Mouse (Mus musculus) heart, postnatal 0 days (tissue): Measurements from ENCODE around the gene Caskin2. TPM values are rescaled to one million over a fixed set of nuclear protein-coding genes. Genes with fewer than 3 reads are reported as not detected.
A peak's percentile ranks its signal among the peaks of the same experiment; 100 is the strongest.

Source experiments
- ATAC-seq: fragments of 200-750 bp; cut with Nextera tagmentation; 2 replicates; pipeline ENCODE4 v1.8.0; 2017; ENCODE audit warnings: low read depth, moderate number of reproducible peaks, moderate library complexity; ENCODE audit not compliant: insufficient read depth
- DNase-seq: peaks from one replicate; pipeline ENCODE4 v3.0.0-alpha.2; 2016; ENCODE audit warnings: low spot score
- H3K27ac ChIP-seq: fragments of 300-500 bp; sonication (generic); 2 replicates; pipeline ENCODE4 v1.5.1; 2014; ENCODE audit warnings: low read depth, mild to moderate bottlenecking
- H3K27me3 ChIP-seq: fragments of 300-500 bp; sonication (generic); 2 replicates; pipeline ENCODE4 v1.6.1; 2014; ENCODE audit warnings: low read length, mixed read lengths; ENCODE audit not compliant: control insufficient read depth, insufficient read depth
- H3K36me3 ChIP-seq: fragments of 300-500 bp; sonication (generic); replicated peaks from 2 replicates; pipeline ENCODE4 v1.6.1; 2014; ENCODE audit warnings: low read length, mixed read lengths; ENCODE audit not compliant: control insufficient read depth, insufficient read depth
- H3K4me1 ChIP-seq: fragments of 300-500 bp; sonication (generic); 2 replicates; pipeline ENCODE4 v1.6.1; 2014; ENCODE audit warnings: antibody characterized with exemption; ENCODE audit not compliant: control insufficient read depth, insufficient read depth
- H3K4me2 ChIP-seq: fragments of 300-500 bp; sonication (generic); 2 replicates; pipeline ENCODE4 v1.6.1; 2014; ENCODE audit warnings: low read depth, mild to moderate bottlenecking, low read length, moderate library complexity
- H3K4me3 ChIP-seq: fragments of 300-500 bp; sonication (generic); 2 replicates; pipeline ENCODE4 v1.5.1; 2014; ENCODE audit warnings: low read depth, low read length
- H3K9ac ChIP-seq: fragments of 300-500 bp; sonication (generic); replicated peaks from 2 replicates; pipeline ENCODE4 v1.6.1; 2014; ENCODE audit warnings: low read depth, low read length, mixed read lengths
- H3K9me3 ChIP-seq: fragments of 300-500 bp; sonication (generic); replicated peaks from 2 replicates; pipeline ENCODE4 v1.6.1; 2016; ENCODE audit warnings: low read length; ENCODE audit not compliant: control insufficient read depth
- CTCF ChIP-seq: IDR thresholded peaks from 2 replicates; pipeline ENCODE4 v1.5.1; 2016; ENCODE audit warnings: antibody characterized with exemption, control low read depth, low read depth
- EP300 ChIP-seq: IDR thresholded peaks from 2 replicates; pipeline ENCODE4 v1.6.1; 2016; ENCODE audit warnings: antibody characterized with exemption, low read depth
- WGBS: fragments of 180-500 bp; shearing (Covaris S2); extraction: QIAGEN DNeasy Blood & Tissue Kit; methylation state at CpG from one replicate; pipeline ENCODE4 v1.1.7; 2014; 5-methylcytosine and 5-hydroxymethylcytosine counted together
- polyA plus RNA-seq: library from polyadenylated mRNA; unstranded; fragments of >200 nt; fragmentation: Nextera tagmentation; extraction: Ambion mirVana; gene quantifications from 2 replicates; pipeline ENCODE4 v1.2.1, GENCODE M21; 2015
- total RNA-seq: library from RNA; depleted of rRNA; stranded (reverse); fragments of >200 nt; gene quantifications from 2 replicates; pipeline ENCODE4 v1.2.3, GENCODE M21; 2014; ENCODE audit warnings: low replicate concordance

The Caskin2 gene
- total and polyA plus RNA-seq, 2 experiments from 2014 or later = 14.2 to 62.1 TPM

DNA sequence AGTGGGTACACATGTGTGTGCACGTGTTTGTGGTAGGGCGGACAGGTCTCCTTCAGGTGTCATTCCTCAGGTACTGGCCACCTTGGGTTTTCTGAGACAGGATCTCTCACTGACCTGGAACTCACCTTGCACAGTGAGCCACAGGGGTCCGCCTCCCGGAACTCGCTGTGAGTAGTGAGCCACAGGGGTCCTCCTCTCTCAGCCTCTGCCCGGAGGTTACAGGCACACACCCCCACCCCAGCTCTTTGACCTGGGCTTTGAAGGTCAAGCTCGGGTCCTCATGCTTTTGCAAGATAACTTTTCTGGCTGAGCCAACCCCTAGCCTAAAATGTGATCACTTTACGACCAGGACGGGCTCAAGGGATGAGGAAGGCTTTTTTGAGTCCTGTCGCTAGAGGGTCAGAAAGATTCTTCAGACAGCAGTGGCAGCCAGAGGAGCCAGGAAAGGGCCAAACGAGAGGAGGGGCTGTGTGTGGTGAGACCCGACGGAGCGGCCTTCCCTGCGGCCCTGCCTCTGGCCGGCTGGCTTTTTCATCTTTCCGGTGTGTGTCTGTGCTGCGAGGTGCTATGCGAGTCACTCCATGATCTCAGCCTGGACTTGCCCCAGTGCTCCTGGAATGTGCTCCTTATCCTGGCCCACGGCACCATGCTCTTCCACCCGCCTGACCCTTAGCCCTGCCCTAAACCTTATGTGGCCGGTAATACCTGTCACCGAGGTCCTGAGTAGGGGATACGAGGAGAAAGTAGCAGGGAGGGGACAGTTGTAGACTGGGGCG is 17.3 kb upstream of the Caskin2 start:
- WGBS = 37% methylated on average over 25 of the region's 25 CpGs
- TF ChIP-seq CTCF = no peak
- no peak for TF ChIP-seq EP300
- Histone ChIP-seq H3K36me3 (no peaks in the 10 kb centered on the region), H3K9me3 (no peaks in the 10 kb centered on the region), H3K4me3 (no peak overlapping the region), H3K9ac (no peak overlapping the region), H3K4me1 (peaks cover 44% of the 10 kb centered on the region), H3K27me3 (no peaks in the 10 kb centered on the region), H3K4me2 (no peak overlapping the region), H3K27ac (no peak overlapping the region)
- DNase-seq (no peak), ATAC-seq (peak; percentile 3; the same call in 1 of the 2 replicates)

DNA sequence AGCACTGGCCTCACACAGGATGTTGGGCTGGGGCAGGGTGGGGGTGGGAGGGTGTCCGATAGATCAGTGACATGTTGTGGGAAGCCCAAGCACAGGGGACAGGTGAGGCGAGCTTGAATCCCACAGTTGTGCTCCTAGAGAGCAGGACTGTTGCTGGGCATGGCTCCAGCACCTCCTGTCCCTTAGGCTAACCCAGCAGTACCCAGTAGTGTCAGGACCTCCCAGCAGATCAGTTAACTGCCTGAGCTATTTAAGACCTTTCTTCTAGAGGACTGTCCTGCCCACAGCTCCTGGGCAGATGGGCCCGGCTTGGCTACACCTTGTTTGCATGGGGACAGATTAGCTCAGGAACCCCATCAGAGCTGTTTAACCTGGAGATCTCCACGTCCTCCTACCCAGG is 15.6 kb upstream of the Caskin2 start:
- no peaks in the 10 kb centered on the region for H3K9me3 ChIP-seq
- ATAC-seq (no peak), DNase-seq (no peak)
- no peak overlapping the region for H3K4me2 ChIP-seq
- H3K27ac ChIP-seq = no peak overlapping the region
- no peak overlapping the region for H3K9ac ChIP-seq
- 62% methylated on average over 4 of the region's 4 CpGs for WGBS
- peaks cover 50% of the 10 kb centered on the region for H3K4me1 ChIP-seq
- H3K36me3 ChIP-seq = no peaks in the 10 kb centered on the region
- no peak overlapping the region for H3K4me3 ChIP-seq
- H3K27me3 ChIP-seq = no peaks in the 10 kb centered on the region
- TF ChIP-seq EP300 (no peak), CTCF (no peak)

DNA sequence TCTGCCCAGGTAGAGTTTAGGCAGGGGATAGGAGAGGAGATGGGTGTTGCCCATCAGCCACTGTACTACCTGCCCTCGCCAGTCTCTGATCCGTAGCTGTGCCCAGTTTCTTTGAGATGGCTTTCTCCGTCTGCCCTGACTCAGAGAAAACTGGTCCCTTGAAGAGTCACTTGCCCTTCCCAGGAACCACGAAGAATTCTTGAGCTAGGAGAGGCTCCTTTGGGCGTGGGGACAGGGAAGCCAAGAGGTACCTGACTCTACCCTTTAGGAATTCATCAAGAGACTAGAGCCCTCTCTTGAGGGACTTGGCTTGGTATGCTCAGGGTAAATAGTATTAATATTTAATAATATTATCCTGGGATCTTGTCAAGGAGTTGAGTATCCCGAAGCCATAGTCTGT is 14.2 kb upstream of the Caskin2 start:
- ATAC-seq = no peak
- Histone ChIP-seq H3K9me3 (no peaks in the 10 kb centered on the region), H3K27ac (no peak overlapping the region), H3K4me2 (no peak overlapping the region), H3K27me3 (no peaks in the 10 kb centered on the region), H3K4me1 (peaks cover 37% of the 10 kb centered on the region), H3K36me3 (peaks cover 2% of the 10 kb centered on the region), H3K9ac (no peak overlapping the region), H3K4me3 (no peak overlapping the region)
- TF ChIP-seq EP300 (no peak), CTCF (no peak)
- DNase-seq = no peak
- WGBS = 85% methylated on average over 6 of the region's 6 CpGs

DNA sequence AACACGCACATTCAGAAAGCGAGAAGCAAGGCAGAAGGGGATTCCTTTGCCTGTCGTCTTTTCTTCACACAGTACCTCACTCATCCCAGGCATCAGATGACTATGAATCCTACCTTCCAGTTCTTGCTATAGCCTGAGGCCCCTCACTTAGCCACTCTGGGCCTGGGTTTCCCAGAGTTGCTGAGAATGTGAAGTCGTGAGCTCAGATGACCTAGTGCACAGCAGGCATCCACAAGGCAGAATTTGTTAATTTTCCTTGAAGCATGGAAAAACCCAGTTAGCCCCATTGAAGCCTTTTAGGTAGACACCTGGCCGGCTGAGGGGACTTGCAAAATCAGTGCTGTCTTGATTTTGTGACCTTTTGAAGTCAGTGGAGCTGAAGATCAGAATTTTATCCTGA is 13.0 kb upstream of the Caskin2 start:
- WGBS = 74% methylated on average over 5 of the region's 5 CpGs
- Histone ChIP-seq H3K36me3 (peaks cover 8% of the 10 kb centered on the region), H3K9ac (no peak overlapping the region), H3K4me2 (no peak overlapping the region), H3K9me3 (no peaks in the 10 kb centered on the region), H3K4me1 (peaks cover 26% of the 10 kb centered on the region), H3K4me3 (no peak overlapping the region), H3K27ac (no peak overlapping the region), H3K27me3 (no peaks in the 10 kb centered on the region)
- DNase-seq (no peak), ATAC-seq (no peak)
- TF ChIP-seq EP300 = no peak
- no peak for TF ChIP-seq CTCF

DNA sequence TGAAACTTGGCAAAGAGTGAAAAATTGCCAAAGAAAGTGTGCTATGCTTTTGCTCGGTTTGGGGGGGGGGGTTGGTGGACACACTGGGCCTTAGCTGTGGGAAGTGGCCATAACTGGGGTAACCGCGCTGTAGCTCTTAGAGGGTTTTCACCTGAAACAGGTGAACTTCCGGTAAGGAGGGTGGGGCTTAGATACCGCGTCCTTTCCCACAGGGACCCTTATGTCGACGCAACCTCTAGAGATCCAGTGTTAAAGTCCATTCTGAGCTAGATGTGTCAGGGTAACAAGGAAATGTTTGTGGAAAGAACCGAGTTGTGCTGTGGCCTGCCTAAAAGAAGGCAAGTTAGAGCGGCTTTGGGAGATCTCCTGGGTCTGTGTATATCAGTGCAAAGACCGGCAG is 11.4 kb upstream of the Caskin2 start:
- H3K27ac ChIP-seq = no peak overlapping the region
- peak overlapping the region; percentile 97 for H3K4me2 ChIP-seq
- H3K36me3 ChIP-seq = peaks cover 24% of the 10 kb centered on the region
- H3K4me1 ChIP-seq = peaks cover 15% of the 10 kb centered on the region
- peak overlapping the region; percentile 68; the same call in 1 of the 2 replicates for H3K9ac ChIP-seq
- 25% methylated on average over 11 of the region's 11 CpGs for WGBS
- TF ChIP-seq CTCF (no peak), EP300 (no peak)
- peak overlapping the region; percentile 87 for H3K4me3 ChIP-seq
- no peaks in the 10 kb centered on the region for H3K9me3 ChIP-seq
- ATAC-seq = no peak
- no peak for DNase-seq
- H3K27me3 ChIP-seq = no peaks in the 10 kb centered on the region
